Mouse (Mus musculus): ENCODE data around the gene AI413582.

Gene AI413582

GRCm38 (mm10) chr17:27521303-27521702 is 44.3 kb downstream of the AI413582 start, which contains the start of gene Grm4:
TSS of gene Grm4 (minus strand) at chr17:27521403.
- no peak for DNase-seq (ENCODE audit: extremely low spot score, low spot score)

- peak; percentile 81 for DNase-seq (ENCODE audit: extremely low spot score, low spot score)
These were observed 45.0 kb downstream of the AI413582 start for GRCm38 (mm10) chr17:27520557-27520956.

GRCm38 (mm10) chr17:27518700-27519595 is 46.6 kb downstream of the AI413582 start:
- DNase-seq (ENCODE audit: extremely low spot score, low spot score), result peak; percentile 48

- no peak for DNase-seq (ENCODE audit: extremely low spot score, low spot score)
These were observed 47.3 kb downstream of the AI413582 start for GRCm38 (mm10) chr17:27518296-27518695.

GRCm38 (mm10) chr17:27513916-27514762 is 51.4 kb downstream of the AI413582 start:
- DNase-seq (ENCODE audit: extremely low spot score, low spot score), result no peak
